ENCODE assay signal across 28 mouse cellular contexts in the genomic region with DNA sequence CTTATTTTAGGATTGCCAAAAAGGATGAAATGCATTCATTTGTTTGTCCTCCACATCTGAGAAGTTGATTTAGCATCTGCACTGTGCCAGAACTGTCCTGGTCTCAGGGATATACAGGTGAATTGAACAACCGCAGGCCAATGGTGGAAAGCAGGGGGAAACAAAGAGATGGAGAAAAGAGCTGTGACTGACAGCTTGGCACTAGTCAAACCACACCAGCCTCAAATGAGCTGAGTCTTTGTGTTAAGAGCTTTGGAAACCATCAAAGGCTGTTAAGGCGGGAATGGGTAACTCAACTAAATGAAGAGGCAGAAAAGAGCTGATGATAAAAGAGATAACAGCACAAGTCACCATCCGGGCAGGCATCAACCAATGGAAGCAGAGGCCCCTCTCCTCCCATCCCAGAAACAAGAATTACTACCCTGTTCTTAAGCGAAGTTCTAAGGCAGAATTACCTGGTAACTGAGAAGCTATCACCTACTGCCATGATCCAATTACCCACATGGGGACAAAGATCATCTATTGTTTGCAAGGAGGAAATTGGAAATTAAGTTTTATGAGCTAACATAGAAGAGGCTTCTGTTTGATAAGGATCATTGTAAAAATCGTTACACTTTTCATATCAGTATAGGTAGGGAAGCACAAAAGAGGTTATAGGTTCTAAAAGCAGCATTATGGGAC.
DNase-seq lines count a peak whose midpoint lies in the region; ATAC-seq and TF ChIP-seq lines count a peak whose summit lies in the region.
"Had no signal": no experiment of that assay in that cellular context is flagged by ENCODE, and none has a peak within 500 bp of the region (broad histone marks: within the 10 kb centered on the region; RNA-seq: fewer than 3 reads in every experiment).

No protein-coding gene starts in this region.

- TF ChIP-seq POLR2A in myocyte (IDR thresholded peaks at IDR 0.05; ENCODE audit: insufficient read length, low read depth) = no peak

- no peak overlapping the region for H3K4me2 ChIP-seq in forebrain, embryonic 14.5 days (ENCODE audit: low read length)
- no peak overlapping the region for H3K4me2 ChIP-seq in forebrain, embryonic 15.5 days (replicated peaks)
- H3K4me2 ChIP-seq in intestine, embryonic 16.5 days (ENCODE audit: low read depth, low read length) = no peak overlapping the region
- peak overlapping the region; percentile 59 for H3K4me2 ChIP-seq in myocyte (ENCODE audit: low read depth)
- no peak overlapping the region for H3K4me2 ChIP-seq in midbrain, embryonic 14.5 days (ENCODE audit: low read length)
- H3K4me2 ChIP-seq: embryonic facial prominence, embryonic 12.5 days; embryonic facial prominence, embryonic 15.5 days; heart, embryonic 12.5 days; heart, embryonic 15.5 days; hindbrain, embryonic 13.5 days had no signal

- no peaks in the 10 kb centered on the region for H3K79me2 ChIP-seq in myocyte (ENCODE audit: control insufficient read depth, insufficient read depth)

- H3K9me3 ChIP-seq in forebrain, embryonic 14.5 days (replicated peaks; ENCODE audit: control insufficient read depth, low read length) = no peaks in the 10 kb centered on the region
- no peaks in the 10 kb centered on the region for H3K9me3 ChIP-seq in forebrain, embryonic 15.5 days
- no peaks in the 10 kb centered on the region for H3K9me3 ChIP-seq in intestine, embryonic 16.5 days (ENCODE audit: control insufficient read depth, low read length)
- H3K9me3 ChIP-seq in midbrain, embryonic 14.5 days (ENCODE audit: control insufficient read depth, low read length) = no peaks in the 10 kb centered on the region
- H3K9me3 ChIP-seq: embryonic facial prominence, embryonic 12.5 days; embryonic facial prominence, embryonic 15.5 days; heart, embryonic 12.5 days; heart, embryonic 15.5 days; hindbrain, embryonic 10.5 days; hindbrain, embryonic 13.5 days had no signal

- ATAC-seq in forebrain, embryonic 14.5 days = peak; percentile 40; the same call in 1 of the 2 replicates
- ATAC-seq in forebrain, embryonic 15.5 days (replicated peaks) = no peak
- ATAC-seq in intestine, embryonic 16.5 days = peak; percentile 81
- no peak for ATAC-seq in midbrain, embryonic 14.5 days (ENCODE audit: low FRiP score, low TSS enrichment)
- ATAC-seq: hindbrain, embryonic 16.5 days had no signal

- H3K27me3 ChIP-seq in forebrain, embryonic 14.5 days (replicated peaks; ENCODE audit: control insufficient read depth, insufficient read depth, low read length) = no peaks in the 10 kb centered on the region
- no peaks in the 10 kb centered on the region for H3K27me3 ChIP-seq in forebrain, embryonic 15.5 days
- no peaks in the 10 kb centered on the region for H3K27me3 ChIP-seq in intestine, embryonic 16.5 days (replicated peaks; ENCODE audit: control insufficient read depth, insufficient read depth, low read length)
- no peaks in the 10 kb centered on the region for H3K27me3 ChIP-seq in myocyte (ENCODE audit: control insufficient read depth, insufficient read depth, insufficient read length)
- no peaks in the 10 kb centered on the region for H3K27me3 ChIP-seq in midbrain, embryonic 14.5 days (ENCODE audit: control insufficient read depth, insufficient read depth, low read length)
- H3K27me3 ChIP-seq: embryonic facial prominence, embryonic 12.5 days; embryonic facial prominence, embryonic 15.5 days; heart, embryonic 12.5 days; heart, embryonic 15.5 days had no signal

- H3ac ChIP-seq in myocyte (ENCODE audit: control insufficient read depth, insufficient read length) = no peak overlapping the region

- no peak overlapping the region for H3K4me3 ChIP-seq in forebrain, embryonic 14.5 days (ENCODE audit: low read depth, low read length)
- H3K4me3 ChIP-seq in forebrain, embryonic 15.5 days = no peak overlapping the region
- no peak overlapping the region for H3K4me3 ChIP-seq in intestine, embryonic 16.5 days (ENCODE audit: low read length)
- H3K4me3 ChIP-seq in myocyte = no peak overlapping the region
- no peak overlapping the region for H3K4me3 ChIP-seq in midbrain, embryonic 14.5 days (replicated peaks; ENCODE audit: low read depth, low read length)
- H3K4me3 ChIP-seq: embryonic facial prominence, embryonic 12.5 days; embryonic facial prominence, embryonic 15.5 days; heart, embryonic 12.5 days; heart, embryonic 15.5 days; hindbrain, embryonic 10.5 days; hindbrain, embryonic 13.5 days had no signal

- WGBS in forebrain, embryonic 14.5 days = 42% methylated on average over 5 of the region's 5 CpGs
- WGBS in forebrain, embryonic 15.5 days = 49% methylated on average over 5 of the region's 5 CpGs
- WGBS in intestine, embryonic 16.5 days = 61% methylated on average over 5 of the region's 5 CpGs
- WGBS in midbrain, embryonic 14.5 days = 64% methylated on average over 5 of the region's 5 CpGs

- peak; percentile 28 for DNase-seq in forebrain, embryonic 14.5 days (ENCODE audit: low spot score)
- DNase-seq in heart, adult 11 months = peak; percentile 44
- DNase-seq in heart, adult 18-20 months = no peak
- DNase-seq in midbrain, embryonic 14.5 days = no peak
- no peak for DNase-seq in lung, postnatal 14 days
- DNase-seq: adrenal gland, postnatal 10 days; adrenal gland, postnatal 36 days; B cell, adult 2 months; cerebellum, adult 11 months; cerebellum, adult 2 months; cerebellum, adult 9-11 months; cerebellum, postnatal 25 days; gastrocnemius, postnatal 10 days; gastrocnemius, postnatal 36 days; heart, postnatal 10 days; heart, postnatal 36 days; kidney, adult 18-20 months had no signal

- H3K27ac ChIP-seq in forebrain, embryonic 14.5 days (ENCODE audit: low read depth, low read length) = no peak overlapping the region
- no peak overlapping the region for H3K27ac ChIP-seq in forebrain, embryonic 15.5 days (replicated peaks)
- no peak overlapping the region for H3K27ac ChIP-seq in intestine, embryonic 16.5 days (ENCODE audit: low read length)
- no peak overlapping the region for H3K27ac ChIP-seq in midbrain, embryonic 14.5 days (replicated peaks; ENCODE audit: low read depth, low read length)
- H3K27ac ChIP-seq: embryonic facial prominence, embryonic 12.5 days; embryonic facial prominence, embryonic 15.5 days; heart, embryonic 15.5 days; hindbrain, embryonic 10.5 days; hindbrain, embryonic 13.5 days had no signal

- no peaks in the 10 kb centered on the region for H3K36me3 ChIP-seq in forebrain, embryonic 14.5 days (ENCODE audit: control insufficient read depth, insufficient read depth, low read length)
- no peaks in the 10 kb centered on the region for H3K36me3 ChIP-seq in forebrain, embryonic 15.5 days
- H3K36me3 ChIP-seq in intestine, embryonic 16.5 days (ENCODE audit: control insufficient read depth, insufficient read depth, low read length) = no peaks in the 10 kb centered on the region
- H3K36me3 ChIP-seq in myocyte (ENCODE audit: control insufficient read depth, insufficient read depth) = no peaks in the 10 kb centered on the region
- H3K36me3 ChIP-seq in midbrain, embryonic 14.5 days (ENCODE audit: control insufficient read depth, insufficient read depth, low read length) = no peaks in the 10 kb centered on the region
- H3K36me3 ChIP-seq: embryonic facial prominence, embryonic 12.5 days; embryonic facial prominence, embryonic 15.5 days; G1E; heart, embryonic 12.5 days; heart, embryonic 15.5 days; hindbrain, embryonic 10.5 days; hindbrain, embryonic 13.5 days had no signal

- H3K9ac ChIP-seq in forebrain, embryonic 14.5 days (ENCODE audit: low read length) = no peak overlapping the region
- no peak overlapping the region for H3K9ac ChIP-seq in forebrain, embryonic 15.5 days (replicated peaks)
- no peak overlapping the region for H3K9ac ChIP-seq in intestine, embryonic 16.5 days (ENCODE audit: low read depth, low read length)
- no peak overlapping the region for H3K9ac ChIP-seq in midbrain, embryonic 14.5 days (replicated peaks; ENCODE audit: low read length)
- H3K9ac ChIP-seq: embryonic facial prominence, embryonic 12.5 days; embryonic facial prominence, embryonic 15.5 days; heart, embryonic 12.5 days; heart, embryonic 15.5 days; hindbrain, embryonic 13.5 days had no signal

- peaks cover 4% of the 10 kb centered on the region; the same call in 1 of the 2 replicates for H3K4me1 ChIP-seq in forebrain, embryonic 14.5 days (ENCODE audit: control insufficient read depth, insufficient read depth, low read length)
- H3K4me1 ChIP-seq in forebrain, embryonic 15.5 days = peaks cover 14% of the 10 kb centered on the region; the same call in 1 of the 2 replicates
- H3K4me1 ChIP-seq in intestine, embryonic 16.5 days (ENCODE audit: control insufficient read depth, insufficient read depth, low read length) = 0 out of 2 replicates have a peak, but pooled peaks cover 3% of the 10 kb centered on the region
- H3K4me1 ChIP-seq in midbrain, embryonic 14.5 days (ENCODE audit: control insufficient read depth, insufficient read depth, low read length) = no peaks in the 10 kb centered on the region
- H3K4me1 ChIP-seq: embryonic facial prominence, embryonic 12.5 days; embryonic facial prominence, embryonic 15.5 days; heart, embryonic 12.5 days; heart, embryonic 15.5 days; hindbrain, embryonic 13.5 days had no signal

TF ChIP-seq in myocyte, 11 proteins besides CTCF, POLR2A, EP300 and RAD21:
- TF ChIP-seq TCF12 (IDR thresholded peaks at IDR 0.05; ENCODE audit: insufficient read depth, poor library complexity, severe bottlenecking) (no peak), USF1 (IDR thresholded peaks at IDR 0.05; ENCODE audit: low read depth) (no peak), MYOD1 (IDR thresholded peaks at IDR 0.05; ENCODE audit: control insufficient read depth in 1 of 3, insufficient read length in 2 of 3, low read depth in 2 of 3) (no peak), MAX (IDR thresholded peaks at IDR 0.05; ENCODE audit: low read depth) (no peak), TCF3 (IDR thresholded peaks at IDR 0.05; ENCODE audit: insufficient read length, low read depth) (no peak), REST (IDR thresholded peaks at IDR 0.05; ENCODE audit: insufficient read depth, insufficient read length) (no peak)

Comparison
In these comparisons a context has a peak if more than half of its experiments do, and no peak if none do; other contexts are left out.
1. ATAC-seq: peak in forebrain, embryonic 14.5 days (single experiment) and intestine, embryonic 16.5 days (single experiment); none in forebrain, embryonic 15.5 days (single experiment) and midbrain, embryonic 14.5 days (single experiment).
2. DNase-seq: peak in forebrain, embryonic 14.5 days (single experiment) and heart, adult 11 months (single experiment); none in heart, adult 18-20 months (0 of 2), midbrain, embryonic 14.5 days (single experiment) and lung, postnatal 14 days (single experiment).